Mouse (Mus musculus) myocyte (in vitro differentiated cells): Measurements from ENCODE around the gene Bcl3.

Source experiments
- CEBPB ChIP-seq: IDR thresholded peaks from 2 replicates; pipeline ENCODE4 v1.6.1; 2011; ENCODE audit warnings: mild to moderate bottlenecking, moderate library complexity; ENCODE audit not compliant: poor library complexity, insufficient read depth, severe bottlenecking
- E2F4 ChIP-seq: IDR thresholded peaks from one replicate; pipeline ENCODE4 v1.6.1; 2011; ENCODE audit warnings: mild to moderate bottlenecking, control low read depth, moderate library complexity; ENCODE audit not compliant: insufficient read depth
- MAX ChIP-seq: IDR thresholded peaks from one replicate; pipeline ENCODE4 v1.6.1; 2011; ENCODE audit warnings: low read depth, mild to moderate bottlenecking, control low read depth
- MYOD1 ChIP-seq, 3 experiments: IDR thresholded peaks; one replicate each; pipeline ENCODE4 v1.6.1; 2011; ENCODE audit warnings: control low read depth in 2 of 3, low read depth in 2 of 3, mild to moderate bottlenecking in 2 of 3, moderate library complexity in 1 of 3; ENCODE audit not compliant: insufficient read length in 2 of 3, control insufficient read depth in 1 of 3
- MYOG ChIP-seq, 3 experiments: IDR thresholded peaks; one replicate each; pipeline ENCODE4 v1.6.1; 2011; ENCODE audit warnings: control low read depth in 2 of 3, low read depth in 2 of 3, mild to moderate bottlenecking in 2 of 3; ENCODE audit not compliant: insufficient read length in 2 of 3, control insufficient read depth in 1 of 3, insufficient read depth in 1 of 3
- POLR2A ChIP-seq: IDR thresholded peaks from one replicate; pipeline ENCODE4 v1.6.1; 2011; ENCODE audit warnings: low read depth, mild to moderate bottlenecking, control low read depth, moderate library complexity; ENCODE audit not compliant: insufficient read length
- POLR2AphosphoS2 ChIP-seq: IDR thresholded peaks from one replicate; pipeline ENCODE4 v1.6.1; 2011; ENCODE audit warnings: low read depth, control low read depth; ENCODE audit not compliant: insufficient read length
- SRF ChIP-seq: IDR thresholded peaks from one replicate; pipeline ENCODE4 v1.6.1; 2011; ENCODE audit warnings: low read depth; ENCODE audit not compliant: control insufficient read depth, insufficient read length
- TCF12 ChIP-seq: IDR thresholded peaks from one replicate; pipeline ENCODE4 v1.6.1; 2011; ENCODE audit warnings: mild to moderate bottlenecking, control low read depth; ENCODE audit not compliant: poor library complexity, insufficient read depth, severe bottlenecking
- USF1 ChIP-seq: IDR thresholded peaks from one replicate; pipeline ENCODE4 v1.6.1; 2011; ENCODE audit warnings: low read depth, mild to moderate bottlenecking, control low read depth, moderate library complexity

GRCm38 (mm10) chr7:19822193-19822592, 377 bp downstream of the Bcl3 start:
- TF ChIP-seq POLR2A, result no peak
- no peak for TF ChIP-seq POLR2AphosphoS2
- no peak for TF ChIP-seq MAX
- no peak for TF ChIP-seq TCF12
- TF ChIP-seq E2F4, result no peak
- no peak for TF ChIP-seq SRF
- no peak for TF ChIP-seq USF1
- TF ChIP-seq CEBPB, result no peak
- TF ChIP-seq MYOD1 (IDR thresholded peaks at IDR 0.05; ENCODE audit: control insufficient read depth in 1 of 3, insufficient read length in 2 of 3, low read depth in 2 of 3), result no peak
- no peak for TF ChIP-seq MYOG (IDR thresholded peaks at IDR 0.05; ENCODE audit: control insufficient read depth in 1 of 3, insufficient read depth in 1 of 3, insufficient read length in 2 of 3, low read depth in 2 of 3)
